Mouse (Mus musculus) c-Kit-negative CD71-positive TER-119-positive erythroid progenitor cells, embryonic 14.5 days (primary cell): ENCODE results near the gene Adh1.

Experiments used
- DNase-seq: peaks from one replicate; pipeline ENCODE4 v3.0.0-alpha.2; 2013; ENCODE audit warnings: low read depth, low spot score

The Adh1 gene

GRCm38 (mm10) chr3:138285986-138286385 is 25.2 kb downstream of the Adh1 start:
- no peak for DNase-seq

DNA sequence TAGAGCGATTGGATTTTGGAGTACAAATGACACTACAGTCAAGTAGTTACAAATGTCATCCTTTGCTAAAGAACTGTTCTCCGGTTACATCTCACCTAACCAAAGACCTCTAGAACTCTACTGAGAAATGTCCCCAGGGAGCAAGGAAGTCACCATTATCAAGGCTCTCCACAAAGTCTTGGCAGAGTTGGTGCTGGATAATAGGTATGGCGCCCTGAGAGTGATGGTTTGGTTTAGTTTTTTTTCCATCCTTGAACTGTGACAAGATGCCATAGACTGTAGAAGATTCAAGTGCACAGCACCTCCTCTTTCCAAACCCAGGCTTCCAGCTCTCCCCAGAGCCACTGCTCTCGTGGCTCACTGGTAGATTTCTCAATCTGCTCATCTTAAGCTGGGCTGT is 26.9 kb downstream of the Adh1 start:
- no peak for DNase-seq

GRCm38 (mm10) chr3:138290672-138291071 is 29.9 kb downstream of the Adh1 start:
- no peak for DNase-seq

DNA sequence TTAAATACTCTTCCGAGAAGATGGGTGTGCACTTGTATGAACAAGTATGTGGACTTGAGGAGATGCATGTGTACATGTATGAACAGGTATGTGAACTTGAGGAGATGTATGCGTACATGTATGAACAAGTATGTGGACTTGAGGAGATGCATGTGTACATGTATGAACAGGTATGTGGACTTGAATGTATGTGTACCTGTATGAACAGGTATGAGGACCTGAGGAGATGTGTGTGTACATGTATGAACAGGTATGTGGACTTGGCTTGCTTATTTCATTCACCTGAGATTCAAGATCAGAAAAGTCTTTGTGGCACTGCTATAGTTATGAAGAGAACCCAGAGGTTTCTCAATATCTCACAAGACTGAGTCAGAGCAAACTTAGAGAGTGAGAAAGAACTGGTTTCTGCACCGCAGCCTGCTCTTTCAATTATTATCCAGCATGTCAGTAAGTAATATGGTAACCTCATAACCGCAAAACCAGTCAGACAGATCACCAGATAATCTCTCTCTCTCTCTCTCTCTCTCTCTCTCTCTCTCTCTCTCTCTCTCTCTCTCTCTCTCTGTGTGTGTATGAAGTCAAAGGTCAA is 30.8 kb downstream of the Adh1 start:
- no peak for DNase-seq

DNA sequence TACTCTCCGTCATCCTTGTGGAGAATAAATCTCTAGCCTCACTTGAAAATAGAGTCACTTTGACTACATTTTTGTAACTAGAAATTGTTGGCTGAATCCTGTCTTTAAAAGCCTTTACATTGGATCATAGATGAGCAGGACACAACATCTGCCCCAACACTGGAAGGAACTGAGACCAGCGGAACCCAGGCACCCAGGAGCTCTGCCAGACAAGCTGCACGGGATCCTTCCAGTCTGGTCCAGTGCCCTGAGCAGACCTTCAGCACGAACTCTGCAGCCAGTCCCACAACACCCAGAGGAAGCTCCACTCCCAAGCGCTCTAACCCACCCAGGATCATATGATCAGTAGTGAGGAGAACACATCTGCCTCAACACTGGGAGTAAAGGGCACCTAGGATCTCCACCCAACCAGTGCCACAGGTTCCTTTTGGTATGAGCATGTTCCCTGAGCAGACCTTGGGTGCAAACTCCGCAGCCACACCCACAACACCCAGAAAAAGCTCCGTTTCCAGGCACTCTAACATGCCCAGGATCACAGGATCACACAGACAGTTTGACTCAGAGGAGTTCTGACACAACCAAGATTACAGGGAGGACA is 32.6 kb downstream of the Adh1 start:
- no peak for DNase-seq

- no peak for DNase-seq
These were observed 39.3 kb downstream of the Adh1 start for GRCm38 (mm10) chr3:138300130-138300529.

DNA sequence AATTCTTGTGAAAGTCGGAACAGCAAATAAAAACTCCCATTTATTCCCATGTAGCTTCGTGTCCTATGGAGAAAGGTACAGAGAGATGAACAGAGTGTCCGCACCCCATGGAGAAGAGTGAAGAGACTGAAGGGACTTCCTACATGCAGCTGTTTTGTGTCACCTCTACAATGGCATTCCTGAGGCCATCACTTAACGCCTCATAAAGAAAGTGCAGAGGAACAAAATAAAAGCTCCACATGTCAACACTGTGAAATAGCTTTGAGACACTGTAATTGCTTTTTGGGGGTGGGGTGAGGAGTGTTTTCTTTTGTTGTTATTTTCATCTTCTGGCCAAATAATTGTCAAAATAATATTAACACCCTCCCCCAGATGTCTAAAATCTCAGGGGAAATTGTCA is 41.9 kb downstream of the Adh1 start:
- no peak for DNase-seq

DNA sequence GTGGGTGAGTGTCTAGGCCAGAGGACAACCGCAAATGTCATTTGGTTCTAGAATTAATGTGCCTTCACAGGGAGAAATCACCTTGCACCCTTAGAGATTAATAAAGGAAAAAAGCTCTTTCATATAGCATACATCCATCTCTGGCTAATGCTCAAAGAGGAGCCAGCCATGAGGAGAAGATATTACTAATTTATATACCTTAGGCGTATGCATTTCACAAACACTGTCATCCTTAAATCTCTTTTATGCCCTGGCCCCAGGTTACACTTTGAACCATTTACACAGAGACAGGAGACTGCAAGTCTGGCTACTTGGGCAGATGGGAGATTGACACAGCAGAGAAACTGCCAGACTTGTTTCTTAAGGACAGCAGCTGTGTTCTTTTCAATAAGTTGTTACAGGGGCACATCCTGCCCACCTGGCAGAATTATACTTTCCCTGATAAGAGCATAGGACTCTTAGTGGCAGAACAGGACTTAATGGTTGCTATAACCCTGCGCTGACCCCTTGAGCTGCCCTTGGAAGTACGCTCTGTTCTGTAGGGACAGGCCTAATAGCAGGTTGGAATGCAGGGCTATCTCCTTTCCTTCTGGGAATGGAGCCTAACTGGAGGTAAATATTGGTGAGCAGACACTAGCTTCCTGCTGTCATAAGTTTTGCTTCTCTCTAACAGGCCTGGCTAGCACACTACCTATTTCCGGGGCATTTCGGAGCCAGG is 43.1 kb downstream of the Adh1 start:
- DNase-seq: no peak

DNA sequence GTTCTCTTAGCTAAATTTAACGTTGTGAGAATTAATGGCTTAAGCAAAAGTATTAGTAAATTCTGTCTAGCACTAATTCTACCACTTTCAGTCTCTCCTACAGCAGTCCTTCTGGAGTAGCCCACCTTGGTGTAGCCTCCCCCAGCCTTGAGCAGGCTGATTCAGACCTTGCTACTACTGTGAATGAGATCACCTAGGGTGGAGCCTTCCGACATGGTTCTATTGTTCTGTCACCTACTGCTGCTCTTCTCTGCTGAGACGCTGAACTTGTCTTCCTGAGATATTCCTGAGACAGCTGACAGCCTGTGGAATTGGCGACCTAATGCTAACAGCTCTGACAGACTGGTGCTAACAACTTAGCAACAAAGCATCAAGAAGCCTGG is 43.7 kb downstream of the Adh1 start:
- no peak for DNase-seq

GRCm38 (mm10) chr3:138305486-138306289 is 44.9 kb downstream of the Adh1 start:
- DNase-seq: no peak

GRCm38 (mm10) chr3:138306290-138306683 is 45.5 kb downstream of the Adh1 start:
- DNase-seq: no peak

DNA sequence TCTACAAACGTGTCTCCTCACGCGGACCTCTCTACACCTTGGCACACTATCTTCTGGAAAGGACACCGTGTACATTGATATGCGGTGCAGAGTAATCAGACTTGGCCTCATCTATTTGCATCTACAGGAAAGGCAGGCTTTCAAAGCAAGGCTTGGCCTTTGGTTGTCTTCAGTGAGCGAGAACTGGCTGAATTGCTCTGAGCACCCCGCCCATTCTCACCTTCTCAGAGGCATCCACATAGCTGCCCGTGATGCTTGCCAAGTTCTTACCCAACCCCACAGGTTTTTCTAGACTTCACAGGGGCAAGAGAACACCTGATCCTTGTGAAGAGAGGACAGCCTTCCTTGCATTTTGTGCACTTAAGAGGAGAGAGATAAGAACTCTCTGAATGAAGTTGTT is 49.1 kb downstream of the Adh1 start:
- no peak for DNase-seq

GRCm38 (mm10) chr3:138311015-138311414 is 50.2 kb downstream of the Adh1 start:
- no peak for DNase-seq

- DNase-seq: no peak
These were observed 52.2 kb downstream of the Adh1 start, which contains the start of gene Adh6a for GRCm38 (mm10) chr3:138312965-138313364. TSS of gene Adh6a (plus strand) at chr3:138313286.

- no peak for DNase-seq
These were observed 56.2 kb downstream of the Adh1 start for GRCm38 (mm10) chr3:138316908-138317472.

- no peak for DNase-seq
These were observed 64.2 kb downstream of the Adh1 start for GRCm38 (mm10) chr3:138325001-138325400.

DNA sequence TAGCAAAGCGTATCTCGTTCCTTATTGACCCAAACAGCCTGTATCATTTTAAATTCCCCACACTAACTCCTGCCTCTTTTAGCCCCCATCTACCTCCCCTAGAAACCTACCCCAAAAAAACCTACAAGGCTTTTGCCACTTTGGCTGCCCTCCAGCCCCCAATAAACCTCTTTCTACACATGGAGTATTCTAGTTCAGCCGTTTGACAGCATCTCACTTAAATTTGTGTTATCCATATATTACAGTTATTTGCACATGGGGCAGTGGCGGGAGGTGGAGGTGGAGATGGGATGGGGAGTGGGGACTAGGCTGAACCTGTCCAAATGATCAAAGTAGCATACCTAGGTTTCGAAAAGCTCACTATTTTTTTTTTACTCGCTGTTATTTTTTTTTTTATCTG is 64.7 kb downstream of the Adh1 start:
- DNase-seq: no peak

DNA sequence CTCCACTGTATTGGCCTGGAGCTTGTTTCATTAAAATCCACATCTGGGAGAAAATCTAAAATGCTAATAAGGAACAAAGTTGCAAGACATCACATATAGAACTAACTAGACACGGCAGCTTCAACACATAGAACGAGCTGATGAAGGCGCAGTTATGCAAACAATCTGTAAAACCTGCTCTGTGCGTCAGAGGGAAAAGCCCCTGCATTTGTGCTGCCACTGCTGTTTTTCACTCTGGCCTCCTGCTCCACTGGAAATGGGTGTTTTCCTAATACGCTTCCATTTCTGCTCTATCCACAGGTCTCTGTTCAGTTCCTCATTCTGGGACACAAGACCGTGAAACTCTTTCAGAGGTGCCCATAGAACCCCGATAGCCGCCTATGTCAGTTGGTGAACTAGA is 73.1 kb downstream of the Adh1 start:
- no peak for DNase-seq

- no peak for DNase-seq
These were observed 73.5 kb downstream of the Adh1 start for GRCm38 (mm10) chr3:138334320-138334719.

GRCm38 (mm10) chr3:138335566-138335965 is 74.8 kb downstream of the Adh1 start:
- no peak for DNase-seq

GRCm38 (mm10) chr3:138336104-138336754 is 75.4 kb downstream of the Adh1 start:
- no peak for DNase-seq
